Mouse (Mus musculus) hematopoietic stem cell, adult 5-6 weeks (primary cell): Measurements from ENCODE around the gene Unkl. TPM values are rescaled to one million over a fixed set of nuclear protein-coding genes. Genes with fewer than 3 reads are reported as not detected.

Source experiments
- ATAC-seq, 2 experiments: fragments of 125-278 bp in 1 of 2; replicated peaks in 1 of 2; 2 replicates each; pipeline ENCODE4 v1.8.0; 2016 to 2017; ENCODE audit warnings: inconsistent platforms in 2 of 2, mild to moderate bottlenecking in 2 of 2, moderate number of reproducible peaks in 2 of 2, low read depth in 1 of 2, moderate TSS enrichment in 1 of 2; ENCODE audit not compliant: low FRiP score in 2 of 2, poor library complexity in 2 of 2, severe bottlenecking in 2 of 2, insufficient read depth in 1 of 2, low TSS enrichment in 1 of 2
- total RNA-seq: library from RNA; stranded (forward); fragments of 172-1452, 232-1000 nt; gene quantifications from 2 replicates; pipeline ENCODE4 v1.2.3, GENCODE M21; 2017

The Unkl gene
- total RNA-seq, 1 experiment from 2014 or later = 11.6 TPM

DNA sequence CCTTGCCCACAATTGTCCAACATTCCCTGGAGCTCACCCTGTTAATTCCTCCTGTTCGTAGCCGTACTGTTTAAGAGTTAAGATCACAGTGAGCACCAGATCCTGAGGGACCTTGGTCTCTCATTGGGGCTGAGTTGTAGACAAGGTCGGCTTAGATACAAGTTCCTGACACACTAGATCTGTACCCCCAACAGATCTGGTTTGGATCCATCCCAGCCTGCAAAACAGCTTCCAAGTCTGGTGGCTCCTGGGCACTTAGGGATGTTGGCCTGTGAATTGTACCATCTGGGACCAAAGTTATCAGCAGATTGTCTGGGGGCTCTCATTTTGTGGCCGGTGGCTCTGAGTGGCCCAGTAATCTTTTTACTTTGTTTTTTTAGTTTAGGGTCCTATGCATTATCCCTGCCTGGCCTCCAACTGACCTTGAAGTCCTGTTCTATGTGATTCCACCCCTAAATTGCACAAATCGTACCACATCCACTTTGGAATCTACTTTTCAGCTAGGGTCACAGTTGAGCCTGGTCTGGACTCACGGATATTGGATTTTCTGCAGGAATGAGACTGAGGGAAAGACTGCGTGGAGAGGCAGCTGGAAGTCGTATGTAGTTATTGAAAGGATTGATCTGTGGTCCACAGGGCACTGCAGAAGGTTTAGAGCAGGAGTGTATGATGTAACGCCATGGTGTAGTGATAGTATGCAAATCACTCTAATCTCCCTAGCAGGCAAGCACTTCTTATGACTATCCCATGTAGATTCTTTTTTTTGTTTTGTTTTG, 86.6 kb downstream of the Unkl start, which contains the start of gene Ube2i:
Ube2i (minus strand) TSS at position 52 of the 776 bp plus-strand sequence.
- no peak for ATAC-seq

DNA sequence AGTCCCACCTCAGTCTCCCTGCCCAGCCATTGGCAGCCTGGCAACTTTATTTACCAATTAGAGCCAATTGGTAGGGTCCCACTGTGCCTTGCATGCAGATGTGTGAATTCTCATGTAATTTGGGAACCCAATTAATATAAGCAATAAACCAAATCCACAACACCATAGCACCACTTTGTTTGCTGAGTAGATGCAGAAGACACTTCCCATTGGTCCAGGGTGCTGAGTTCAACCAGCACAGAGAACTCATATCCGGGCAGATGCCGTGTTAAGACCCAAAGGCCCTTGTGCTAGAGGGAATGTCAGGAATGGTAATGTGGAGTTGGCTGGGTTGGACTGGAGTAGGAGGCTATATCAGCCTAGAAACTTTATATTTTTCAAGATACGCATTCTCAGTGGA, 87.6 kb downstream of the Unkl start:
- ATAC-seq = no peak

DNA sequence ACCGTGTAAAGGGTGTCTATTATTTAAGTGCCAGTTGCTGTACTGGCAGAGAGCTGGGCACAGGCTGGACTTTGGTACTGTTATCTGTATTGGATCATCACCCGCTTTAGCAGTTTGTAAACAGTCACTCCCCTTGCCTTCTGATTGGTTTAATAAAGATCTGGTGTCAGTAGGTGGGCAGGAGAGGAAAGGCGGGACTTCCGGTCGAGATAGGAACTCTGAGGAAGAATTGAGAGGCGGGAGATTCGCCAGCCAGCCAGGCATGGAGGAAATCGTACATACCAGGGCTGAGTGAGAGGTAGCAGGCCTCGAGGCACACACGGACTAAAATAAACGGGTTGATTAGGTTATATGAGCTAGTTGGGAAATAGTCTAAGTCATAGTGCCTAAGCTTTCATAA, 93.9 kb downstream of the Unkl start:
- peak; percentile 48 to 56; a peak in 3 of 4 replicates for ATAC-seq

Other genes starting within 250 kb of the Unkl start
- 71.0 and 108 TPM in 2 replicates for gene Jpt2, start 227.7 kb upstream of the Unkl start, total RNA-seq
- 13.3 and 15.4 TPM in 2 replicates for gene Cramp1l, start 172.6 kb upstream of the Unkl start, total RNA-seq
- 35.1 and 41.3 TPM in 2 replicates for gene Ift140, start 172.3 kb upstream of the Unkl start, total RNA-seq
- gene Tmem204, start 104.8 kb upstream of the Unkl start, total RNA-seq = not detected in 2 replicates
- 22.5 and 28.7 TPM in 2 replicates for gene Telo2, start 72.4 kb upstream of the Unkl start, total RNA-seq
- gene Ptx4, start 67.6 kb upstream of the Unkl start, total RNA-seq = 0.40 TPM in 1 of 2 replicates, not detected in the other
- 7.0 and 7.7 TPM in 2 replicates for gene Clcn7, start 55.0 kb upstream of the Unkl start, total RNA-seq
- not detected in 2 replicates for gene Ccdc154, start 25.9 kb upstream of the Unkl start, total RNA-seq
- gene Gm38655, start 12.9 kb upstream of the Unkl start, total RNA-seq = not detected in 2 replicates
- gene BC003965, start 3.8 kb upstream of the Unkl start, total RNA-seq = 13.3 and 18.7 TPM in 2 replicates
- gene Gnptg, start 51.7 kb downstream of the Unkl start, total RNA-seq = 16.6 and 21.9 TPM in 2 replicates
- gene Tsr3, start 51.8 kb downstream of the Unkl start, total RNA-seq = 29.1 and 29.9 TPM in 2 replicates
- 1.3 and 1.8 TPM in 2 replicates for gene Baiap3, start 68.0 kb downstream of the Unkl start, total RNA-seq
- gene Ube2i, start 86.2 kb downstream of the Unkl start, total RNA-seq = 371 and 385 TPM in 2 replicates
- gene Prss34, start 110.0 kb downstream of the Unkl start, total RNA-seq = 10.8 and 48.7 TPM in 2 replicates
- gene Prss28, start 120.2 kb downstream of the Unkl start, total RNA-seq = not detected in 2 replicates
- gene Prss29, start 130.3 kb downstream of the Unkl start, total RNA-seq = not detected in 2 replicates
- gene Tpsab1, start 157.2 kb downstream of the Unkl start, total RNA-seq = not detected in 2 replicates
- not detected in 2 replicates for gene Tpsb2, start 177.9 kb downstream of the Unkl start, total RNA-seq
- gene Tpsg1, start 180.9 kb downstream of the Unkl start, total RNA-seq = not detected in 2 replicates
- gene Cacna1h, start 245.4 kb downstream of the Unkl start, total RNA-seq = 0.74 TPM in 1 of 2 replicates, not detected in the other